Mouse (Mus musculus) lung, postnatal 0 days (tissue): ENCODE results near the gene Mob4.

Experiments used
- CTCF ChIP-seq: IDR thresholded peaks from 2 replicates; pipeline ENCODE4 v1.5.1; 2016; ENCODE audit warnings: antibody characterized with exemption, mild to moderate bottlenecking
- EP300 ChIP-seq: IDR thresholded peaks from 2 replicates; pipeline ENCODE4 v1.6.1; 2016; ENCODE audit warnings: antibody characterized with exemption, mild to moderate bottlenecking, control low read depth

DNA sequence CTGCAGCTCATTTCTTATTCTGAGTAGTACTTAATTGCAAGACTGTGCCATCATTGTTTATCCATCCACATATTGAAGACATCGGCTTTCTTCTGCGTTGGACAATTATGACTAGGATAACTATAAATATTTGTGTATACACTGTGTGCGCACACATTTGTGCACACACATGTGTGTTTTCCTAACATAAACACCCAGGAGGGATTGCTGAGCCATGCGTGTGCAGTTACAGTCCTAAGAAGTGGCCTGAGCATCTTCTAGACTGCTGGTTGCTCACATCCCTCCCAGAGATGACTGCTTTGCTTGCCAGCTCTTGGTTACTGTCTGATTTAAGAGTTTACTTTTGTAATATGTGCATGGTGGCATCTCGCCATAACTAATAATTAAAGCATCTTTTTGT, 51.4 kb downstream of the Mob4 start:
- no peak for TF ChIP-seq CTCF
- TF ChIP-seq EP300 = no peak
